Mouse (Mus musculus) lung, embryonic 16.5 days (tissue): ENCODE results near the gene Letm1. TPM values are rescaled to one million over a fixed set of nuclear protein-coding genes. Genes with fewer than 3 reads are reported as not detected.

Experiments
- ATAC-seq: fragments of 200-750 bp; cut with Nextera tagmentation; 2 replicates; pipeline ENCODE4 v1.8.0; 2017; ENCODE audit warnings: low read depth, mild to moderate bottlenecking, moderate library complexity
- H3K27ac ChIP-seq: fragments of 300-500 bp; sonication (generic); 2 replicates; pipeline ENCODE4 v1.5.1; 2014; ENCODE audit warnings: mild to moderate bottlenecking, control low read depth, low read length
- H3K27me3 ChIP-seq: fragments of 300-500 bp; sonication (generic); 2 replicates; pipeline ENCODE4 v1.6.1; 2014; ENCODE audit warnings: low read depth, low read length, mixed read lengths; ENCODE audit not compliant: control insufficient read depth, insufficient read depth
- H3K36me3 ChIP-seq: fragments of 300-500 bp; sonication (generic); 2 replicates; pipeline ENCODE4 v1.6.1; 2014; ENCODE audit warnings: low read length; ENCODE audit not compliant: control insufficient read depth, insufficient read depth
- H3K4me1 ChIP-seq: fragments of 300-500 bp; sonication (generic); replicated peaks from 2 replicates; pipeline ENCODE4 v1.6.1; 2014; ENCODE audit warnings: low read length, mixed read lengths; ENCODE audit not compliant: control insufficient read depth, insufficient read depth
- H3K4me2 ChIP-seq: fragments of 300-500 bp; sonication (generic); 2 replicates; pipeline ENCODE4 v1.6.1; 2014; ENCODE audit warnings: low read depth, low read length, control low read depth
- H3K4me3 ChIP-seq: fragments of 300-500 bp; sonication (generic); 2 replicates; pipeline ENCODE4 v1.5.1; 2014; ENCODE audit warnings: mild to moderate bottlenecking, low read length, control low read depth
- H3K9ac ChIP-seq: fragments of 300-500 bp; sonication (generic); 2 replicates; pipeline ENCODE4 v1.6.1; 2014; ENCODE audit warnings: low read length, control low read depth
- H3K9me3 ChIP-seq: fragments of 300-500 bp; sonication (generic); 2 replicates; pipeline ENCODE4 v1.6.1; 2016; ENCODE audit warnings: low read length; ENCODE audit not compliant: control insufficient read depth
- WGBS: fragments of 180-500 bp; shearing (Covaris S2); extraction: QIAGEN DNeasy Blood & Tissue Kit; methylation state at CpG from one replicate; pipeline ENCODE4 v1.1.7; 2014; 5-methylcytosine and 5-hydroxymethylcytosine counted together
- polyA plus RNA-seq: library from polyadenylated mRNA; unstranded; fragments of >200 nt; fragmentation: Nextera tagmentation; extraction: Ambion mirVana; gene quantifications from 2 replicates; pipeline ENCODE4 v1.2.1, GENCODE M21; 2015

Letm1 gene
- polyA plus RNA-seq, 1 experiment from 2014 or later: 33.8 TPM

DNA sequence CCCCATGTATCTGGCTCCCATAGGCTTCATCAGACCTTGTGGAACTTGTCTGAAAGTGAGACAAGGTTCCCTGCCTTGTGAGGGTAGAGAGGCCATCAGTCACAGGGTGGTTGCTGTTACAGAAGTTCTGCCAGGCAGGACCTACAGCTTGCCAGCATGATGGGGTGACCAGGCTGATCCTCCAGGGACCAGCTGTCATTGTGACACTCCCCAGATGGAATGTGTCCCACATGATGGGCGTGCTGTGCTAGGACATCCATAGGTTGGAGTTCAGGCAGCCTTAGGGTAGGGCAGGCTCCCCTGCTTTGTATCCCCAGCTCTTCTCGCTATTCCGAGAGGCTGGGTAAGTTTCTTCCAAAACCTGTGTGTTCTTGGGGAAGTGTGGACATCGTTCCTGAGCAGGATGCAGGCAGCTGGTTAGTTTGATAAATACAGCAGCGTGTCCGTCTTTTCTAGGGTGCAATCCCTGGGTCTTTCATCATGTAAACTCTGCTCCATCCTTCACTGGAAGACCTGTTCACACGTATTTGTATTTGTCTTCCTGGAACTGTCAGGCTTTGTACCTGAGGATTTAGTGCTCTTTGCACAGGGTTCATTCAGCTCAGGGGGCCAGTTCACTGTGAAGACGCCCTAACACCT lies 61.6 kb downstream of the Letm1 start:
- Histone ChIP-seq H3K4me2 (peak overlapping the region; percentile 77), H3K4me3 (peak overlapping the region; percentile 84), H3K9ac (peak overlapping the region; percentile 93), H3K9me3 (no peaks in the 10 kb centered on the region), H3K27ac (peak overlapping the region; percentile 41), H3K36me3 (0 out of 2 replicates have a peak, but pooled peaks cover 2% of the 10 kb centered on the region), H3K27me3 (no peaks in the 10 kb centered on the region; the same call in 1 of the 2 replicates), H3K4me1 (peaks cover 36% of the 10 kb centered on the region)
- ATAC-seq: no peak
- WGBS: 12% methylated on average over 8 of the region's 8 CpGs

DNA sequence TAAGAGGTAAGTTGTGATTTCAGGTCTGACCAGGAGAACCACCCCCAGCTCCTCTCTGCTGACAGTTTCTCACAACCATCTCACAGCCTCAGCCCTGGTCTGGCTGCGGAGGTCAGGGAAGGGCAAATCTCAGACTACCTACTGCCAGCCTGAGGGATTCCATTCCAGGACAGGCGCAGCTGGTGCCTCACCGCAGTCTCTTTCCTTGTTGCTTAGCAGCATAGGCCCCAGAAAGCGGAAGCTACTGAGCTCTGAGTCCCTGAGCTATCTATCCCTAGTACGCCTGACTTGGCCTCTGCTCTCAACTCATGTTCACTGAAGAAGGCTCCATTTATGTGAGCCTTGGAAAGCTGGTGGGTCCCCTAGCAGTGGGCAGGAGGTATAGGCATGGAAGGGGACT lies 64.2 kb downstream of the Letm1 start:
- H3K9ac ChIP-seq: no peak overlapping the region
- WGBS: 67% methylated on average over 5 of the region's 5 CpGs
- no peaks in the 10 kb centered on the region; the same call in 1 of the 2 replicates for H3K27me3 ChIP-seq

DNA sequence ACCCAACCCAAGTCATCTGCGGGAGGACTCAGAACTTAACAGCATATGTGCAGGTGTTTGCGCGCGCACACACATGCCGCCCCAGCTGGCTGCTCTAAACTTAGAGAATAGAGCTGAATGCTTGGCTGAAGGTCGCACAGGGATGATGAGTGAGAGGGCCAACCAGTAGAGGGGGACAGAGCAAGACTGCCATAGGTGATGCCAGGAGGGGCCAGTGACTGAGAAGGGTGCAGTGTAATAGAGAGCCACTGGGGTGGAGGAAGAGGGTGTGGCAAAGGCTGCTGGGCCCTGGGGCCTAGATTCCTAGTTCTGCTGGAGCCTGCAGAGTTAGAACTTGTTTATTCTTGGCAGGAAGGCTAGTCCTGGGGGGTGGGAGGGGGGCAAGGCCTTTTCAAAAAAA lies 66.2 kb downstream of the Letm1 start:
- H3K9me3 ChIP-seq: no peaks in the 10 kb centered on the region
- H3K4me3 ChIP-seq: no peak overlapping the region
- WGBS: 76% methylated on average over 6 of the region's 6 CpGs
- peak; percentile 45 for ATAC-seq
- H3K4me1 ChIP-seq: peaks cover 15% of the 10 kb centered on the region
- H3K4me2 ChIP-seq: no peak overlapping the region
- H3K9ac ChIP-seq: no peak overlapping the region
- no peaks in the 10 kb centered on the region for H3K36me3 ChIP-seq
- no peaks in the 10 kb centered on the region; the same call in 1 of the 2 replicates for H3K27me3 ChIP-seq
- H3K27ac ChIP-seq: peak overlapping the region; percentile 71

More for the DNA sequence above, 64.2 kb downstream of the Letm1 start:
- Histone ChIP-seq H3K4me3 (no peak overlapping the region), H3K4me2 (no peak overlapping the region), H3K36me3 (no peaks in the 10 kb centered on the region), H3K4me1 (peaks cover 15% of the 10 kb centered on the region), H3K27ac (no peak overlapping the region), H3K9me3 (no peaks in the 10 kb centered on the region)
- no peak for ATAC-seq

DNA sequence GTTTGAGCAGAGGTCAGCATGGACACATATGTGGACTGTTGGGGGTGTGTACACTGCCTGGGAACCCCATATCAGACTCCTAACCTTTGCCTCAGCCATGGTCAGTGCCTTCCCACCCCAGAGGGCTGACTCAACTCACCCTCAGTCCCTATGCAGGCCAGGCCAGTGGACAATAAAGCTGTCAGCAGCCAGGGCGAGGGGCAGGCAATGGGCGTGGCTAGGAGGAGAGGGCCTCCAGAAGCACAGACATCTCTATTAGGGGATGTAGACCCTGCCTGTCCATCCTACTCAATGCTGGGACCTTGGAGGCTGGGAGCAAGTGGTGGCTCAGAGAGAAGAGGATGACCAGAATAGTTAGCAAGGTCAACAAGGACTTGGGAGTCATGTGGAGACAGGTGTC lies 67.4 kb downstream of the Letm1 start:
- Histone ChIP-seq H3K27me3 (no peaks in the 10 kb centered on the region; the same call in 1 of the 2 replicates), H3K36me3 (no peaks in the 10 kb centered on the region), H3K9me3 (no peaks in the 10 kb centered on the region), H3K4me2 (no peak overlapping the region), H3K4me1 (peaks cover 4% of the 10 kb centered on the region), H3K9ac (no peak overlapping the region), H3K4me3 (no peak overlapping the region), H3K27ac (no peak overlapping the region)
- 64% methylated on average over 2 of the region's 2 CpGs for WGBS
- ATAC-seq: no peak

DNA sequence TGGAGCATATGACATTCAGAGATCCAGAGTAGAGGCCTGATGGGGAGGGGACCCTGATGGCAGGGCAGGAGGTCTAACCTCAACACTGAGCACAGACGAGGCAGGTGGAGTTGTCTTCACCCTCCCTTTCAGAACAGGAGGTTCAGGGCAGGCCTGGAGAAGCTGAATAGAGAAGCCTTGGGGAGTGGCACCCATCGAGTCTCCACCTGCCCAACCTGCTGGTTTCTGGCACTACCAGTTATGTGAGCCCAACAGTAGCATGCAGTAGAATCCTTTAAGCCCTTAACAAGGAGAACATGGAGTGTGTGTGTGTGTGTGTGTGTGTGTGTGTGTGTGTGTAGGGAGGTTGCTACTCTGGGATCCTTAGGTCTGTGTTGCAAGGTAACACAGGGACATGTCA lies 70.1 kb downstream of the Letm1 start:
- H3K27ac ChIP-seq: no peak overlapping the region
- no peak overlapping the region for H3K4me2 ChIP-seq
- WGBS: 50% methylated on average over 2 of the region's 2 CpGs
- no peak overlapping the region for H3K9ac ChIP-seq
- ATAC-seq: peak; percentile 16; the same call in 1 of the 2 replicates
- H3K36me3 ChIP-seq: no peaks in the 10 kb centered on the region
- H3K9me3 ChIP-seq: no peaks in the 10 kb centered on the region
- H3K4me3 ChIP-seq: no peak overlapping the region
- peaks cover 11% of the 10 kb centered on the region for H3K4me1 ChIP-seq
- no peaks in the 10 kb centered on the region for H3K27me3 ChIP-seq

DNA sequence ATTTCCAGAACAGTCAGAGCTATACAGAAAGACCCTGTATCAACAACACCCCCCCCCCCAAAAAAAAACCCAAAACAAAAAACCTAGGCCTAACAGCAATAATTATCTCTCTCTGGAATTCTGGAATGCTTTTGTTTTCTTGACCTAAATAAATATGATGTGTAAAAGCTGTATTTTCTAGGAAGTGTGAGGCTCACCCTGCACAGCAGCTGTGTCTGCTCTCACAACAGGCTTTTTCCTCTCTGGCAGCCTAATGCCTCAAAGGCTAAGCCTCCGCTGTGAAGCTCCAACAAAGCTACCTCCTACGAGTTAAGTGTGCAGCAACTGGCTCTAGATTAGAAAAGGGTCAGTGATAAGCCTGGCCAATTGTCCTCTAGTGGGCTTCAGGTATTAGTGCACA lies 73.6 kb downstream of the Letm1 start:
- ATAC-seq: peak; percentile 62
- 18% methylated on average over 2 of the region's 2 CpGs for WGBS
- Histone ChIP-seq H3K27me3 (no peaks in the 10 kb centered on the region), H3K9ac (no peak overlapping the region), H3K36me3 (no peaks in the 10 kb centered on the region), H3K27ac (peak overlapping the region; percentile 74), H3K4me3 (no peak overlapping the region), H3K9me3 (no peaks in the 10 kb centered on the region), H3K4me1 (peaks cover 36% of the 10 kb centered on the region), H3K4me2 (no peak overlapping the region)

DNA sequence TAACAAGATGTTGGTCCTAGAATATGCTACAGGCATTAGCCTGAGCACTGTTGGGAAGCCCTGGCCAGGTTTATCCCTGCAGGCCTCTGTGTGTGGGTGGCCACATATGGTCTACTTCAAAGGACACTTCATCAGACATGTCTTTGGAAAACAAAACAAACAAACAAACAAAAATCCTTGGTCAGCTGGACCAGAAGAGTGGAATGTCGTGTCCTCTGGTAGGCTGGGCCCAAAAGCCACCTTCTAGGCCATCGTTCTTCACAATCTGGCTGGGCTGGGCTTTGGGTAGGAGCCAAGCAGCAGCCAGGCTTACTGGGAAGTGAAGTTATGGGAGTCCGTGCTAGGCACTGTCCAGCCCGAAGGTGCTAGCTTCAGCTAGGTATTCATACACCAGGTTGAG lies 75.5 kb downstream of the Letm1 start:
- H3K27me3 ChIP-seq: no peaks in the 10 kb centered on the region
- H3K9ac ChIP-seq: no peak overlapping the region
- H3K4me1 ChIP-seq: peaks cover 42% of the 10 kb centered on the region
- no peaks in the 10 kb centered on the region for H3K9me3 ChIP-seq
- no peaks in the 10 kb centered on the region for H3K36me3 ChIP-seq
- WGBS: 20% methylated on average over 4 of the region's 4 CpGs
- no peak overlapping the region for H3K4me2 ChIP-seq
- H3K27ac ChIP-seq: peak overlapping the region; percentile 79
- H3K4me3 ChIP-seq: no peak overlapping the region
- peak; percentile 56 for ATAC-seq

DNA sequence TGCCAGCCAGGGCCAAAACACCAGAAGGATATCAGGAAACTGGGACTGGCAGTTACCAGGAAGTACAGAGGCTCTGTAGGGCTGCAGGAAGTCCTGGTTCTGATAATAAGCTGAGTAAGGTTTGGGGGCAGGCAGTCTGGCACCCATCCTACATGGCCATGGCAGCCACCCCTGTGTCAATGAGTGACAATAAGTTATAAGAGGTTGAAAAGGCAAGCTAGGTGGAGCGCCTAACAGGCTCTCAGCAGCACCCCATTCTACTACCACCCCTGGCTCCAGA lies 76.3 kb downstream of the Letm1 start:
- H3K4me2 ChIP-seq: no peak overlapping the region
- H3K36me3 ChIP-seq: no peaks in the 10 kb centered on the region
- H3K4me1 ChIP-seq: peaks cover 49% of the 10 kb centered on the region
- no peak for ATAC-seq
- no peaks in the 10 kb centered on the region for H3K9me3 ChIP-seq
- 89% methylated on average over 1 of the region's 1 CpGs for WGBS
- peak overlapping the region; percentile 71 for H3K27ac ChIP-seq
- no peak overlapping the region for H3K9ac ChIP-seq
- no peaks in the 10 kb centered on the region for H3K27me3 ChIP-seq
- no peak overlapping the region for H3K4me3 ChIP-seq

DNA sequence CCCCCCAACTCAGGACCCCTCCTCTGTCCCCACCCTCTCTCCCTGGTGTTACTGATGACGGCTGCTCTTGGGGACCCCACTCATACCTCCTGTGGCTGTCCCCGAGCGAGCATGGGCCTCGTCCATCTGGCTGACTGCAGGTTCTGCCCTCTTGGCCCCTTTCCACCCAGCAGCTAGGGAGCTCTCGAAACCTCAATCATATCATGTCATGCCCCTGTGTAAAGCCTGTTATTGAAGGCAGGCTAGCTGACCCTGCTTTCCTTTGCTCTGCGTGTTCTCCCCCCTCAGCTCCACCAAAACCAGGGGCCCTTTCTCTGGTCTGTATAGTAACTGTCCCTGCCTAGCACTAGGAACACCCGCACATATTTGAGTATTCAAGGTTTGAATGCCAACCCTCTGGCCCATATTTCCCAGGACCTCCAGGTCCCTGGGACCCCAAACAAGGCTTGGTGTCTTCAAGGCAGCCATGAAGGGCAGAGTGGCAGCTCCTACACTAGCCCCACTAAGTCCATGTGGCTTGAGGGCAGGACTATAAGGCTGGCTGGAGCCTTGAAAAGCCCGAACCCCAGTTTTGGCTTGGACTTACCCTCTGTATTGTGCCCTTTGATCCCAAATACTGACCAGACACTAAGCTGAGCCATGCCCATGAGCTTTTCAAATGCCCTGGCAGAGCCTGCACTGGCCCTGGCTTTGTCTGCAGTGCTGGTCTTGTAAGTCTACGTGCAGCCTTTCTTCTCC lies 76.8 kb downstream of the Letm1 start:
- ATAC-seq: peak; percentile 5; the same call in 1 of the 2 replicates
- Histone ChIP-seq H3K9me3 (no peaks in the 10 kb centered on the region), H3K27me3 (no peaks in the 10 kb centered on the region), H3K4me3 (no peak overlapping the region), H3K4me1 (peaks cover 51% of the 10 kb centered on the region), H3K36me3 (no peaks in the 10 kb centered on the region), H3K4me2 (no peak overlapping the region), H3K27ac (peak overlapping the region; percentile 71), H3K9ac (peak overlapping the region; percentile 36; the same call in 1 of the 2 replicates)
- WGBS: 36% methylated on average over 9 of the region's 9 CpGs
